Mouse (Mus musculus) spleen, postnatal 14 days (tissue): ENCODE measurements around the gene Grip1.
A peak's percentile ranks its signal among the peaks of the same experiment; 100 is the strongest.

Experiments
- DNase-seq, 2 experiments: peaks; one replicate each; pipeline ENCODE4 v3.0.0; 2021 to 2022; ENCODE audit warnings: low spot score in 2 of 2

Gene Grip1

GRCm38 (mm10) chr10:120130621-120131020 lies 677.0 kb downstream of the Grip1 start:
- DNase-seq = peak in 1 of 2 experiments; percentile 25

GRCm38 (mm10) chr10:120133697-120134096 lies 680.1 kb downstream of the Grip1 start:
- no peak for DNase-seq

GRCm38 (mm10) chr10:120136020-120136562 lies 682.5 kb downstream of the Grip1 start:
- DNase-seq = no peak
